Mouse (Mus musculus) kidney, adult 2 months (tissue): ENCODE measurements around the gene Trappc10. TPM values are rescaled to one million over a fixed set of nuclear protein-coding genes. Genes with fewer than 3 reads are reported as not detected.

ENCODE experiments used
- DNase-seq: peaks from one replicate; pipeline ENCODE4 v3.0.0; 2021
- H3K27ac ChIP-seq: fragments of 200-500 bp; 2 replicates; pipeline ENCODE4 v1.5.1; 2012; ENCODE audit warnings: low read depth, low read length, control low read depth, inconsistent platforms; ENCODE audit not compliant: insufficient read depth
- H3K27me3 ChIP-seq: fragments of 200-500 bp; replicated peaks from 2 replicates; pipeline ENCODE4 v1.6.1; 2012; ENCODE audit warnings: mild to moderate bottlenecking, moderate library complexity, low read length, inconsistent platforms; ENCODE audit not compliant: control insufficient read depth, insufficient read depth
- H3K36me3 ChIP-seq: fragments of 200-500 bp; 2 replicates; pipeline ENCODE4 v1.6.1; 2012; ENCODE audit warnings: mild to moderate bottlenecking, moderate library complexity, low read length, inconsistent platforms; ENCODE audit not compliant: control insufficient read depth, insufficient read depth
- H3K4me1 ChIP-seq: fragments of 200-500 bp; 2 replicates; pipeline ENCODE4 v1.6.1; 2011; ENCODE audit warnings: low read length; ENCODE audit not compliant: control insufficient read depth, insufficient read depth
- H3K4me3 ChIP-seq: fragments of 200-500 bp; 2 replicates; pipeline ENCODE4 v1.5.1; 2011; ENCODE audit warnings: mild to moderate bottlenecking, low read depth, low read length, control low read depth; ENCODE audit not compliant: insufficient read depth
- CTCF ChIP-seq: fragments of 200-500 bp; conservative IDR thresholded peaks from 2 replicates; pipeline ENCODE4 v1.5.1; 2011; ENCODE audit warnings: low read depth, mild to moderate bottlenecking, control low read depth, low read length, moderate library complexity, mixed read lengths; ENCODE audit not compliant: insufficient read depth, insufficient read length
- POLR2A ChIP-seq: fragments of 200-500 bp; IDR thresholded peaks from one replicate; pipeline ENCODE4 v1.6.1; 2011; ENCODE audit warnings: low read depth, low read length, control low read depth
- WGBS: fragments of 180-500 bp; shearing (Covaris S2); methylation state at CpG from one replicate; pipeline ENCODE4 v1.1.7; 2018; 5-methylcytosine and 5-hydroxymethylcytosine counted together
- polyA plus RNA-seq: library from polyadenylated mRNA; depleted of rRNA; stranded (reverse); fragments of >200 nt; gene quantifications from 2 replicates; pipeline ENCODE4 v1.2.3, GENCODE M21; 2012

The Trappc10 gene
- polyA plus RNA-seq, 1 experiment, result 45.0 TPM

GRCm38 (mm10) chr10:78169281-78170042 is 75.0 kb downstream of the Trappc10 start, which contains the start of gene D10Jhu81e:
TSS of gene D10Jhu81e (minus strand) at chr10:78169782.
- Histone ChIP-seq H3K27ac (peak within 1 kb of the TSS; percentile 70), H3K36me3 (no peaks in the 10 kb centered on the region)
- WGBS, result under 1% methylated on average over 50 of the region's 50 CpGs

GRCm38 (mm10) chr10:78168792-78169191 is 75.6 kb downstream of the Trappc10 start:
- peak; percentile 18 for DNase-seq
- Histone ChIP-seq H3K36me3 (no peaks in the 10 kb centered on the region), H3K4me1 (peaks cover 11% of the 10 kb centered on the region; the same call in 1 of the 2 replicates), H3K27me3 (no peaks in the 10 kb centered on the region), H3K27ac (peak overlapping the region; percentile 70), H3K4me3 (peak overlapping the region; percentile 88)
- TF ChIP-seq POLR2A (no peak), CTCF (no peak)
- WGBS, result 55% methylated on average over 11 of the region's 11 CpGs

More at GRCm38 (mm10) chr10:78169281-78170042, 75.0 kb downstream of the Trappc10 start, which contains the start of gene D10Jhu81e:
- no peaks in the 10 kb centered on the region for H3K27me3 ChIP-seq
- DNase-seq, result peak; percentile 100
- peaks cover 11% of the 10 kb centered on the region; the same call in 1 of the 2 replicates for H3K4me1 ChIP-seq
- TF ChIP-seq CTCF, result no peak
- peak; percentile 82 for TF ChIP-seq POLR2A
- H3K4me3 ChIP-seq, result peak within 1 kb of the TSS; percentile 88

DNA sequence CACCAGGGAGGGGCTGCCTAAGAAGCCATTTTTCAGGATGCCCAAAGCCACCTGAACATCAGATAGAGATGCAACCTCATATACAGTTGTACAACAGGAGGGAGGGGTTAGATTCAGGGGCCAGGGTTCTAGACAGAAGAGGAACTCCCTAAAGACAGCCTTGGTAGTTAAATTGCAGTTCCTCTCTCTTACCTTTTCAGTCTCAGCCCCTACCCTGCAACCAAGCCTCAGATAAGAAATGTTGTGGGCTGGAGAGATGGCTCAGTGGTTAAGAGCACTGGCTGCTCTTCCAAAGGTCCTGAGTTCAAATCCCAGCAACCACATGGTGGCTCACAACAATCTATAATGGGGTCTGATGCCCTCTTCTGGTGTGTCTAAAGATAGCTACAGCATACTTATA is 76.7 kb downstream of the Trappc10 start:
- Histone ChIP-seq H3K27ac (no peak overlapping the region), H3K27me3 (no peaks in the 10 kb centered on the region), H3K4me1 (peaks cover 11% of the 10 kb centered on the region; the same call in 1 of the 2 replicates), H3K36me3 (no peaks in the 10 kb centered on the region), H3K4me3 (no peak overlapping the region)
- TF ChIP-seq CTCF (no peak), POLR2A (no peak)
- no peak for DNase-seq

DNA sequence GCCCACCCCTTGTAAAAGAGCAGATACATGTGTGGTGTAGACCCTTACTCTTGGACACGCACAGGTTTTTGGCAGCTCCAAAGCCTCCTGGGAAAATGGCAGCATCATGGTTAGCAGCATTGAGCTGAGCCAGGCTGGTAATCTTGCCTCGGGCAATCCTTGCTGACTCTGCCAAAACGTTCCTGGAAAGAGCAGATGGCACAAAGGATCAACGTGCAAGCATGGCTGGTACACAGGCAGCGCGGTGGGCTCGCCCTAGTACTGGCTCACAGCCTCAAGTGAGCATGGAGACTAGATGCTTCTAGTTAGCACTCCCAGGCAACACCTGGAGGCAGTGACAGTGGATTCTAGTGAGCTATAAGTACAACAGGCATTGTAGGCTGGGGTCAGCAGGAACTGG is 77.1 kb downstream of the Trappc10 start:
- peaks cover 11% of the 10 kb centered on the region; the same call in 1 of the 2 replicates for H3K4me1 ChIP-seq
- 70% methylated on average over 7 of the region's 7 CpGs for WGBS
- no peaks in the 10 kb centered on the region for H3K27me3 ChIP-seq
- DNase-seq, result no peak
- no peak overlapping the region for H3K27ac ChIP-seq
- no peak overlapping the region for H3K4me3 ChIP-seq
- TF ChIP-seq CTCF, result no peak
- no peak for TF ChIP-seq POLR2A
- 0 out of 2 replicates have a peak, but pooled peaks cover 1% of the 10 kb centered on the region for H3K36me3 ChIP-seq

GRCm38 (mm10) chr10:78165256-78166005 is 79.0 kb downstream of the Trappc10 start:
- H3K4me3 ChIP-seq, result no peak overlapping the region
- H3K27me3 ChIP-seq, result no peaks in the 10 kb centered on the region
- TF ChIP-seq POLR2A (no peak), CTCF (no peak)
- H3K4me1 ChIP-seq, result peaks cover 10% of the 10 kb centered on the region; the same call in 1 of the 2 replicates
- no peak overlapping the region for H3K27ac ChIP-seq
- DNase-seq, result no peak
- WGBS, result 92% methylated on average over 21 of the region's 21 CpGs
- 0 out of 2 replicates have a peak, but pooled peaks cover 2% of the 10 kb centered on the region for H3K36me3 ChIP-seq

GRCm38 (mm10) chr10:78164786-78165185 is 79.7 kb downstream of the Trappc10 start:
- H3K27ac ChIP-seq, result no peak overlapping the region
- H3K27me3 ChIP-seq, result no peaks in the 10 kb centered on the region
- no peak for TF ChIP-seq CTCF
- TF ChIP-seq POLR2A, result no peak
- DNase-seq, result no peak
- 0 out of 2 replicates have a peak, but pooled peaks cover 2% of the 10 kb centered on the region for H3K36me3 ChIP-seq
- no peak overlapping the region for H3K4me3 ChIP-seq
- WGBS, result 91% methylated on average over 12 of the region's 12 CpGs
- peaks cover 9% of the 10 kb centered on the region; the same call in 1 of the 2 replicates for H3K4me1 ChIP-seq

DNA sequence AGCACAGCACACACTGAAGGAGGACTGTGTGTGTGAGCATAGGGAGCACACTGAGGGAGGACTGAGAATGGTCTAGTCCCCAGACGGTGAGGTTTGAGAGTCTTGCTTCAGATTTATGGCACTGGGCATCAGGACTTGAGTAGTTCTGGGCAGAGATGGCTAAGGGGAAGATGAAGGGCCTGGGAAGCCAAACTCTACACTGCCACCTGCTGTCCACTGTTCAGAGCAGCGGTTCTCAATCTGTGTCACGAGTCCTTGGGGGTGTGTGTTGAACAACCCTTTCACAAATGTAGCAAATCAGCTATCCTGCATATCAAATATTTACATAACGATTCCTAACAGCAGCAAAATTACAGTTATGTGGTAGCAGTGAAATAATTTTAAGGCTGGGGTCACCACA is 80.5 kb downstream of the Trappc10 start:
- Histone ChIP-seq H3K27me3 (no peaks in the 10 kb centered on the region), H3K36me3 (0 out of 2 replicates have a peak, but pooled peaks cover 2% of the 10 kb centered on the region), H3K4me3 (no peak overlapping the region), H3K4me1 (peaks cover 17% of the 10 kb centered on the region; the same call in 1 of the 2 replicates), H3K27ac (no peak overlapping the region)
- 10% methylated on average over 4 of the region's 4 CpGs for WGBS
- TF ChIP-seq POLR2A (no peak), CTCF (peak; percentile 83)
- peak; percentile 71 for DNase-seq
